Mouse (Mus musculus) neural tube, embryonic 14.5 days (tissue): Measurements from ENCODE around the gene Tshz2. TPM values are rescaled to one million over a fixed set of nuclear protein-coding genes. Genes with fewer than 3 reads are reported as not detected.

Source experiments
- ATAC-seq: fragments of 200-750 bp; cut with Nextera tagmentation; 2 replicates; pipeline ENCODE4 v1.8.0; 2017; ENCODE audit warnings: low read depth, mild to moderate bottlenecking, moderate TSS enrichment, moderate library complexity
- H3K27ac ChIP-seq: fragments of 300-500 bp; sonication (generic); 2 replicates; pipeline ENCODE4 v1.5.1; 2014; ENCODE audit warnings: low read depth, mild to moderate bottlenecking, control low read depth, low read length, moderate library complexity, mixed read lengths
- H3K27me3 ChIP-seq: fragments of 300-500 bp; sonication (generic); 2 replicates; pipeline ENCODE4 v1.6.1; 2014; ENCODE audit warnings: low read length; ENCODE audit not compliant: control insufficient read depth, insufficient read depth
- H3K36me3 ChIP-seq: fragments of 300-500 bp; sonication (generic); 2 replicates; pipeline ENCODE4 v1.6.1; 2014; ENCODE audit warnings: low read length, mixed read lengths; ENCODE audit not compliant: control insufficient read depth, insufficient read depth
- H3K4me1 ChIP-seq: fragments of 300-500 bp; sonication (generic); 2 replicates; pipeline ENCODE4 v1.6.1; 2014; ENCODE audit warnings: low read length; ENCODE audit not compliant: control insufficient read depth, insufficient read depth
- H3K4me2 ChIP-seq: fragments of 300-500 bp; sonication (generic); 2 replicates; pipeline ENCODE4 v1.6.1; 2014; ENCODE audit warnings: mild to moderate bottlenecking, low read depth, low read length, control low read depth
- H3K4me3 ChIP-seq: fragments of 300-500 bp; sonication (generic); 2 replicates; pipeline ENCODE4 v1.5.1; 2014; ENCODE audit warnings: low read depth, low read length, control low read depth, mixed read lengths
- H3K9ac ChIP-seq: fragments of 300-500 bp; sonication (generic); replicated peaks from 2 replicates; pipeline ENCODE4 v1.6.1; 2014; ENCODE audit warnings: low read depth, mild to moderate bottlenecking, control low read depth, low read length, mixed read lengths
- H3K9me3 ChIP-seq: fragments of 300-500 bp; sonication (generic); 2 replicates; pipeline ENCODE4 v1.6.1; 2016; ENCODE audit warnings: low read length; ENCODE audit not compliant: control insufficient read depth
- WGBS: fragments of 180-500 bp; shearing (Covaris S2); extraction: QIAGEN DNeasy Blood & Tissue Kit; methylation state at CpG from one replicate; pipeline ENCODE4 v1.1.7; 2014; 5-methylcytosine and 5-hydroxymethylcytosine counted together
- polyA plus RNA-seq: library from polyadenylated mRNA; unstranded; fragments of >200 nt; fragmentation: Nextera tagmentation; extraction: Ambion mirVana; gene quantifications from 2 replicates; pipeline ENCODE4 v1.2.1, GENCODE M21; 2014

Gene Tshz2
- polyA plus RNA-seq, 1 experiment from 2014 or later = 54.5 TPM

DNA sequence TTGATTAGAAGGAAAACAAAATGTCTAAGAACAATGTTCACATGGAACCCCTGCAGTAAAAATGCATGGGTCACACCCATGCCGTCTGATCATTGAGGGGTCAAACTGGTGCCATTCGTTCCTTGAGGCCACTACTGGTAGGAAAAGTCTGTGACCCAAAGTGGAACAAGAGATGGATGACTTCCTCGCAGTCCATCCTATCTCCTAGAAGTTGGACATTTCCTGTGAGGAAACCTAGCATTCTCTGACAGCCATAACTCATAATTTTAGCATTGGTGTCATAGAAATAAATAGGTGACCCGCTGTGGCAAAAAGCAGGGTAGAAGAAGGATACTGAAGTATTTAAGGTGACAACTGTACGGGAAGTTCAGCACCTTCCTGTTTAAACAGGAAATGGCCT is 41.4 kb downstream of the Tshz2 start:
- Histone ChIP-seq H3K4me2 (no peak overlapping the region), H3K4me1 (0 out of 2 replicates have a peak, but pooled peaks cover 3% of the 10 kb centered on the region), H3K9me3 (no peaks in the 10 kb centered on the region), H3K27ac (no peak overlapping the region), H3K27me3 (no peaks in the 10 kb centered on the region), H3K4me3 (no peak overlapping the region), H3K9ac (no peak overlapping the region), H3K36me3 (no peaks in the 10 kb centered on the region)
- ATAC-seq = no peak
- 88% methylated on average over 5 of the region's 5 CpGs for WGBS

GRCm38 (mm10) chr2:169679264-169679663 is 46.5 kb downstream of the Tshz2 start:
- Histone ChIP-seq H3K4me1 (0 out of 2 replicates have a peak, but pooled peaks cover 3% of the 10 kb centered on the region), H3K27me3 (no peaks in the 10 kb centered on the region), H3K36me3 (no peaks in the 10 kb centered on the region), H3K9ac (no peak overlapping the region), H3K4me2 (no peak overlapping the region), H3K4me3 (no peak overlapping the region), H3K9me3 (no peaks in the 10 kb centered on the region), H3K27ac (no peak overlapping the region)
- no peak for ATAC-seq
- WGBS = 64% methylated on average over 7 of the region's 7 CpGs

DNA sequence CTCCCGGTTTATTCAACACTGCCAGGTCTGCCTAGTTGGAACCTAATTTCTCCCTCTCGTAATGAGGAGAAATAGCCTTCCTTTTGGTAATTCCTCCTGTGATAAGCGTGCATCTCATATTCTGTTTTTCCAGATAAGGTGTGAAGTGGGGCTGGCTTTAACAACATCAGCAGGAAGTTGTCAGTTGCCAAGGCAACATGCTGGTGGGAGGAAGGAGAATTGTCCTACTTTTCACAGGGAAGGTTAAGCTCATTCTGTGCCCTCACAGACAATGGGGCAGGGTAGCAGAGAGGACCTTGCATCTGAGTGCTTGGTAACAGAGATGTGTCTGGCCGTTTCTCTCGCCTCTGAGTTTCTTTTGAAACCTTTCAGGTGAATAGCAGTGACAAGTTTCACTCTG is 47.1 kb downstream of the Tshz2 start:
- no peak for ATAC-seq
- H3K4me3 ChIP-seq = no peak overlapping the region
- no peaks in the 10 kb centered on the region for H3K36me3 ChIP-seq
- 48% methylated on average over 5 of the region's 5 CpGs for WGBS
- 0 out of 2 replicates have a peak, but pooled peaks cover 3% of the 10 kb centered on the region for H3K4me1 ChIP-seq
- no peak overlapping the region for H3K4me2 ChIP-seq
- H3K9me3 ChIP-seq = no peaks in the 10 kb centered on the region
- H3K27me3 ChIP-seq = no peaks in the 10 kb centered on the region
- no peak overlapping the region for H3K27ac ChIP-seq
- no peak overlapping the region for H3K9ac ChIP-seq

- Histone ChIP-seq H3K4me1 (peaks cover 13% of the 10 kb centered on the region), H3K36me3 (no peaks in the 10 kb centered on the region), H3K9me3 (no peaks in the 10 kb centered on the region), H3K27ac (no peak overlapping the region; the same call in 1 of the 2 replicates), H3K4me3 (no peak overlapping the region), H3K27me3 (no peaks in the 10 kb centered on the region), H3K4me2 (no peak overlapping the region), H3K9ac (no peak overlapping the region)
- 43% methylated on average over 5 of the region's 5 CpGs for WGBS
- ATAC-seq = no peak
Measured at GRCm38 (mm10) chr2:169685260-169685659, 52.4 kb downstream of the Tshz2 start.

- Histone ChIP-seq H3K9me3 (no peaks in the 10 kb centered on the region), H3K9ac (no peak overlapping the region), H3K36me3 (no peaks in the 10 kb centered on the region), H3K4me3 (no peak overlapping the region), H3K27ac (no peak overlapping the region; the same call in 1 of the 2 replicates), H3K27me3 (no peaks in the 10 kb centered on the region), H3K4me2 (no peak overlapping the region), H3K4me1 (peaks cover 13% of the 10 kb centered on the region)
- ATAC-seq = no peak
- 54% methylated on average over 7 of the region's 7 CpGs for WGBS
Measured at GRCm38 (mm10) chr2:169685747-169686146, 52.9 kb downstream of the Tshz2 start.

DNA sequence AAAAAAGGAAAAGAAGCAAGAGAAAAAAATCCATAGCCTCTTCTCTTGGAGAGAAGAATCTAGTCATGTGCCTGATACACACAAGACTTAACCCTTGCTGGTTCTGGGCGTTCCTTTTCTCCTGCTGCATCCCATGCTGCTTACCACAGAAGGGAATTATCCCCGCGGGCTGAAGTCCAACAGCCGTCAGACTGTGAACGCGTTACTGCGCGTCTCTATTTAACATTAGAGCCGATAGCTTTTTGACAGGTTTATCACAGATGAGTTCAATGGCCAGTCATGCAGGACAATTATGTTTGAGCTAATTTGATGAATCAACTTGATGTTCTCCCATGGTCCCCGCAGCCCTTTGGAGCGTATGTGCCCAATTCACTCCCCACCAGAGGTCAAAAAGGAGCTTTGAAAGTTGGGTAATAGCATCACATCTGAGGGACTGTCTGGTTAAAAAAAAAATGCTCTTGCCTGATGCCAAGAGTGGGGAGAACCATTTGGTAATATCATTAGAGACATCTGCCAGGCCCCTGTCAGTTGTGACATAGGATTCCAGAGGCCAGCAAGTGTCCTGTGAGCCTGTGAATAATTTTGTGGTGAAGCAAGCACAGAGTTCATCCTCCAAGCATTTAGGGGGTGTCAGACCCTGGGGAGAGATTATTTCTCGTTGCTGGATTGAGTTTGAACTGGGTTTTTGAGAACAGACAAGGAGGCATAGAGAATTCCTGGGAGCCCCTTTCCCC is 54.1 kb downstream of the Tshz2 start:
- H3K27me3 ChIP-seq = no peaks in the 10 kb centered on the region
- ATAC-seq = no peak
- no peak overlapping the region for H3K27ac ChIP-seq
- peaks cover 13% of the 10 kb centered on the region for H3K4me1 ChIP-seq
- no peak overlapping the region for H3K4me2 ChIP-seq
- no peaks in the 10 kb centered on the region for H3K36me3 ChIP-seq
- no peak overlapping the region for H3K4me3 ChIP-seq
- H3K9me3 ChIP-seq = no peaks in the 10 kb centered on the region
- 43% methylated on average over 12 of the region's 12 CpGs for WGBS
- no peak overlapping the region for H3K9ac ChIP-seq

- no peak overlapping the region for H3K27ac ChIP-seq
- no peaks in the 10 kb centered on the region for H3K9me3 ChIP-seq
- H3K4me3 ChIP-seq = no peak overlapping the region
- H3K36me3 ChIP-seq = no peaks in the 10 kb centered on the region
- no peak for ATAC-seq
- H3K9ac ChIP-seq = no peak overlapping the region
- H3K4me2 ChIP-seq = no peak overlapping the region
- peaks cover 13% of the 10 kb centered on the region for H3K4me1 ChIP-seq
- H3K27me3 ChIP-seq = no peaks in the 10 kb centered on the region
- WGBS = 79% methylated on average over 2 of the region's 2 CpGs
Measured at GRCm38 (mm10) chr2:169690054-169690453, 57.2 kb downstream of the Tshz2 start.

GRCm38 (mm10) chr2:169694494-169694893 is 61.7 kb downstream of the Tshz2 start:
- H3K4me2 ChIP-seq = no peak overlapping the region
- H3K4me1 ChIP-seq = no peaks in the 10 kb centered on the region
- no peak overlapping the region for H3K4me3 ChIP-seq
- no peak overlapping the region for H3K27ac ChIP-seq
- WGBS = 90% methylated on average over 9 of the region's 9 CpGs
- H3K9ac ChIP-seq = no peak overlapping the region
- no peaks in the 10 kb centered on the region for H3K9me3 ChIP-seq
- no peaks in the 10 kb centered on the region for H3K27me3 ChIP-seq
- no peak for ATAC-seq
- no peaks in the 10 kb centered on the region for H3K36me3 ChIP-seq

DNA sequence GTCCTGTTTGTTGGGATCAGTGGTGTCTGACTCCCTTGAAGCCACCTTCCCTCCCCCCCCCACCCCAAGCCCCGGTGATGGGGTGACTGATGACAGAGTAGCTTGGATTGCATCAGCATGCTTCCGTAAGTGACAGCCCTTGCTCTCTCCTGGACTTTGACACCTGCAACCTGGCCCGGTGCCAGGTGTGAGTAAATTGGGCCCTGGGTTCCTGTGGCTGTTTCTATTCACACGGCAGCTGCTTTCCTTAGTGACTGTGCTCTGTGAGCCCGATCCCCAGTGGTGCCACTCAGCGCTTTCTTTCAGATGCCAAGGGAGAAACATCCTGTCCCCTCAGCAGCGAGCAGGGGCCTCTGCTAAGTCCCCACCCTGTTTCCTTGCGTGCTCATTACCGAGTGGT is 62.2 kb downstream of the Tshz2 start:
- no peak overlapping the region for H3K9ac ChIP-seq
- WGBS = 50% methylated on average over 9 of the region's 9 CpGs
- no peak for ATAC-seq
- no peaks in the 10 kb centered on the region for H3K27me3 ChIP-seq
- H3K4me2 ChIP-seq = no peak overlapping the region
- H3K27ac ChIP-seq = no peak overlapping the region
- no peaks in the 10 kb centered on the region for H3K36me3 ChIP-seq
- H3K4me1 ChIP-seq = no peaks in the 10 kb centered on the region
- no peak overlapping the region for H3K4me3 ChIP-seq
- no peaks in the 10 kb centered on the region for H3K9me3 ChIP-seq
